Mouse (Mus musculus) liver (tissue): ENCODE measurements at regions not wholly inside any gene's neighbourhood (a gene's known extent, or its start where the extent isn't known, plus 50 kb on each side); places are given as distances from the start of the nearest gene placed in this dataset.

Source experiments
- DNase-seq: peaks from one replicate; pipeline ENCODE4 v3.0.0-alpha.2; 2020; ENCODE audit warnings: mixed read lengths

- no peak for DNase-seq
These were observed 67.2 kb downstream of the Zfp622 start for GRCm38 (mm10) chr15:26051415-26051814.

DNA sequence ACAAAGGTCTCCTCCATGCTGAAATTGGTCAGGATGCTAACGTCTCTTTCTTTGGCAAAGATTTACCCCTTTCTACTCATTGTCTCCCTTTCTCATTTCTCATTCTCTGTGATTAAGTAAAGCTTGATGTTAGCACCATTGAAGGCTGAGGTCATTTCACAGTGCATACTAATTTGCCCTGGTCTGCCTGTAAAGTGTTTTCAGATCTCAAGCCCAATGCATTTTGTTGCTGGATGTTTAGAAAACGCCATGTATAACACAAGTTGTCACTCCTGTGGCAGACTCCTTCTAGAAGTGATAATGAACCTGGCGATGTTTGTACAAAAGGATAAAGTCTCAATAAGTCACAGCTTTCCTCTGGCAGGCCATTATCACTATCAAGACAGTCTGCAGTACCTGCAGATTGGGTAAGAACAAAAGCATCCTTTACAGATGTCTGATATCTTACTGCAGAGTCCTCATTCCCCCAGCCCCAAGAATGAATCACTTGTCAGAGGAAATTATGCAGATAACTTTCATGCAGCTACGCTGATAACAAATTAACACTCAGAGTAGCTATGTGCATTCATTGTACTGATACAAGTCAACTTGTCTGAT, 68.7 kb downstream of the Zfp622 start:
- no peak for DNase-seq

DNA sequence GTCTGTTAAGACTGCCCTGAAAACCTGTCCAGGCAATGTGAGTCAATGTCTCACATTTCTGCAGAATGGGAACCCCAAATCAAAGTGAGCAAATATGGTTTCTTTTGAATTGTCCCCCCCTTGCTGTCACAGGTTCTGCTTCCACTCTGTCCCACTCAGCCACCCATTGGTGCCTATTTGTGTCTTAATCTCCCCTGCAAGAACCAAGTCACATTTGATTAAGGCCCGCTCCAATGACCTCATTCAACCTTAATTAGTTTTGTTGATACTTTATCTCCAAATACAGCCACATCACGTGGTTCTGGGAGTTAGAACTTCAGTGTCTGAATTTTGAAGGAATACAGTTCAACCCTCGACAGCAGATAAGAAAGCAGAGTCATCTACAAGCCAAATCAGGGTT, 73.9 kb downstream of the Zfp622 start:
- no peak for DNase-seq

DNA sequence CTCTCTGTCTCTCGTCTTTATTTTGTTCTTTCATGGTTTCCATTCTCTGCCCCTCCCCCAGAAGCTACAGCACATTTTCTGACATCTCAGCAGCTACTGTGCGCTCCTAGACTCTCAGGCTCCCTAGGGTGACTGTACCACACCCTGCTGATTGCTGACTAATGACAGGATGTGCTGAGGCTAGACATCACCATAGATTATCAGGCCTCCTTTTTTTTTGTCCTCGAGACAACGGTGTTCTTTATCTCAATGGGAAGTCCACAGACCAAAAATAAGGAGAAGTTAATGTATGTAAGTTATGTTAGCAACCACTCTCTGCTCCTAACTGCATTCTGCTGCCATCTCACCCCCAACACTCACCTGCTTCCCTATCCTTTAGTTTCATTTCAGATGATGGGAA, 116.0 kb downstream of the Zfp622 start:
- no peak for DNase-seq

- no peak for DNase-seq
These were observed 123.8 kb downstream of the Zfp622 start for GRCm38 (mm10) chr15:26107993-26108392.

DNA sequence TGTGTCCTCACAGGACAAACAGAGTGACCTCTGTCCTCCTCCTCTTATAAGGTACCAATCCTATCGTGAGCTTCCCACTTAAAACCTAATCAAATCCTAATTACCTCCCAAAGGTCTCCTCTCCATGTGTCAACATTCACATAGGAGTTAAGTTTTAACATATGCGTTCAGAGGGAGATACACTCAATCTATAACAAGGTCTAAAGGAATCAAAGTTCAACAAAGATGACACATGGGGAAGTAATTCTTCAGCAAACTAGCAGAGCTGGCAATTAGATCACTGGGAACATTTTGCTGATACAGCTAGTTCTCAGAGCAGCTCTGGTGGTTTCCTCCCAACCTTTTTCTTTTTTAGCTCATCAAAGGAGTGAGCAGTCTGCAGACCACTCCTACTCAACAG, 160.0 kb downstream of the Zfp622 start:
- no peak for DNase-seq

GRCm38 (mm10) chr15:26158499-26158898, 150.3 kb upstream of the March11 start:
- no peak for DNase-seq

DNA sequence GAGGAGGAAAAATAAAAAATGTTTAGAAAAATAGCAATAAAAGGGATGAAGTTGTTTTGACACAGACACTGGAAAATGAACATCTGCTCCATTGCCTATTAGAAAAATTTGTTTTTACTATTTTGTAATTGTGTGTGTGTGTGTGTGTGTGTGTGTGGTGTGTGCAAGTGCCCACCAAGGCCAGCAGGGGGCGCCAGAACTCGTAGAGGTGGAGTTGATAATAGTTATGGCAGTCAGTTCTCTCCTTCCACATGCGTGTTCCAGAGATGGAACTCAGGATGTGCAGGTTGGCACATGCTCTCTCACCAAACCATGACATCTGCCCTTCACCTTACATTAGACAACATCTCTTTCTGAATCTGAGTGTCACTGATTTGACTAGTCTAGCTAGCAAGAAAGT, 123.9 kb upstream of the March11 start:
- peak; percentile 3 for DNase-seq

DNA sequence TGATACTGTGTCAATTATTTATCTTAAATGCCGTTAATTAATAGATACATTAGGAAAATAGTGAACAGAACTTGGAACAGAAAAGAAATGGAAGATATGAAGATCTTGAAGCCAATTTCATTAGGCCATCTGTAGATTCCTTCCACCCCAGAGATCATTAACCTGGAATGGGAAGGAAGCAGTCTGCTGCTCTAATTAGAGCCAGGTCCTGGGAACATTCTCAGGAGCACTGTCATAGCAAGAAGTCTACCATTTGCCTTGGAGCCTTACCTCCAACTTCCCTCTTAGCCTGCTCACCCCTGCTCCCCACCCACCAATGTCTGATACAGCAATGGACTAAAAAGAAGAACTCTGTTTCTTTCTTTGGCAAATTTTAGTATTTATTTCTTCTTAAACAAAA, 113.3 kb upstream of the March11 start:
- no peak for DNase-seq

GRCm38 (mm10) chr15:26206837-26207236, 102.0 kb upstream of the March11 start:
- DNase-seq, result no peak

GRCm38 (mm10) chr15:26220855-26221254, 88.0 kb upstream of the March11 start:
- DNase-seq, result no peak

DNA sequence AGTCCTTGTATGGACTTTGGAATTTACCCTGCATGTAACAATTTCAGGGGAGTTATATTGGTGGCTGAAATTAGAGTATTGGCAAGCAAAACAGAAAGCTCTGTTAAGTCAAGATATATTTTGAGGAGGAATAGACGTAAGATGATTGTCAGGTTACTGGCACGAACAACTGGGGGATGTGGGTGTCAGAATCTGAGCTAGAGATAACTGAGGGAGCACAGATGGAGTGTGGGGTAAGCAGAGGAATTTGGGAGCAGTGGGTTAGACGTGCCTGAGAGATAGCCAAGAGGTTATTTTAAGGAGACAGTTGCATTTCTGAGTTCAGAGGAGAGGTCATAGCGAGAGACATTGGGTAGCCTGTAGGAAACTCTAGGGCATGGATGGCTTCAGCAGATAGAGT, 80.2 kb upstream of the March11 start:
- DNase-seq, result no peak
